Mouse (Mus musculus) CH12.LX (cell line): ENCODE data around the gene Hopx. TPM values are rescaled to one million over a fixed set of nuclear protein-coding genes. Genes with fewer than 3 reads are reported as not detected.

Experiments used
- DNase-seq: peaks from one replicate; pipeline ENCODE4 v3.0.0-alpha.2; 2013; ENCODE audit errors: extremely low read depth
- H3K27ac ChIP-seq: 2 replicates; pipeline ENCODE4 v1.5.1; 2012; ENCODE audit warnings: low read depth, mild to moderate bottlenecking, control low read depth, moderate library complexity; ENCODE audit not compliant: insufficient read depth
- H3K27me3 ChIP-seq: replicated peaks from 2 replicates; pipeline ENCODE3; 2012; ENCODE audit warnings: inconsistent platforms
- H3K36me3 ChIP-seq, 2 experiments: replicated peaks in 1 of 2; 2 replicates each; pipeline versions ENCODE3 to v1.6.1; 2012; ENCODE audit warnings: inconsistent platforms in 1 of 2, low read length in 1 of 2, mild to moderate bottlenecking in 1 of 2, mixed read lengths in 1 of 2, moderate library complexity in 1 of 2; ENCODE audit not compliant: control insufficient read depth in 1 of 2, insufficient read depth in 1 of 2
- H3K4me1 ChIP-seq, 2 experiments: 2 replicates each; pipeline ENCODE4 v1.6.1; 2012; ENCODE audit warnings: inconsistent platforms in 1 of 2, moderate library complexity in 1 of 2; ENCODE audit not compliant: insufficient read depth in 2 of 2, control insufficient read depth in 1 of 2
- H3K4me2 ChIP-seq: 2 replicates; pipeline ENCODE4 v1.6.1; 2012; ENCODE audit warnings: low read depth, mild to moderate bottlenecking, control low read depth; ENCODE audit not compliant: poor library complexity, insufficient read depth, severe bottlenecking
- H3K4me3 ChIP-seq, 3 experiments: fragments of 150-350 bp in 1 of 3; sonication (generic) in 1 of 3; replicated peaks in 1 of 3; 2 replicates each; pipeline versions ENCODE3 to v1.5.1; 2011 to 2012; ENCODE audit warnings: low read depth in 2 of 3, low read length in 2 of 3, mild to moderate bottlenecking in 2 of 3, moderate library complexity in 2 of 3, control low read depth in 1 of 3, improper control_type of control experiment in 1 of 3, inconsistent platforms in 1 of 3, mixed read lengths in 1 of 3; ENCODE audit not compliant: poor library complexity in 1 of 3
- H3K79me2 ChIP-seq: replicated peaks from 2 replicates; pipeline ENCODE4 v1.6.1; 2012; ENCODE audit warnings: mild to moderate bottlenecking, moderate library complexity; ENCODE audit not compliant: control insufficient read depth, poor library complexity, insufficient read depth, severe bottlenecking; ENCODE audit errors: extremely low read depth
- H3K9ac ChIP-seq: 2 replicates; pipeline ENCODE4 v1.6.1; 2012; ENCODE audit warnings: low read depth, mild to moderate bottlenecking, control low read depth, moderate library complexity; ENCODE audit not compliant: insufficient read depth
- H3K9me3 ChIP-seq: replicated peaks from 2 replicates; pipeline ENCODE3; 2012; ENCODE audit warnings: low read length, inconsistent platforms, mixed read lengths
- JUND ChIP-seq: conservative IDR thresholded peaks from 2 replicates; pipeline ENCODE4 v1.6.1; 2011; ENCODE audit warnings: low read depth, low read length, improper control_type of control experiment
- KAT2A ChIP-seq: IDR thresholded peaks from 2 replicates; pipeline ENCODE4 v1.6.1; 2012; ENCODE audit warnings: low read length, improper control_type of control experiment, inconsistent platforms; ENCODE audit not compliant: insufficient replicate concordance
- MAFK ChIP-seq: IDR thresholded peaks from 2 replicates; pipeline ENCODE4 v1.6.1; 2011; ENCODE audit warnings: low read length, improper control_type of control experiment; ENCODE audit not compliant: insufficient replicate concordance
- MAZ ChIP-seq: IDR thresholded peaks from 2 replicates; pipeline ENCODE4 v1.6.1; 2012; ENCODE audit warnings: low read depth, mild to moderate bottlenecking, inconsistent platforms, low read length, improper control_type of control experiment, moderate library complexity
- MXI1 ChIP-seq: IDR thresholded peaks from 2 replicates; pipeline ENCODE4 v1.6.1; 2011; ENCODE audit warnings: mild to moderate bottlenecking, low read depth, low read length, improper control_type of control experiment
- MYC ChIP-seq: IDR thresholded peaks from 2 replicates; pipeline ENCODE4 v1.6.1; 2011; ENCODE audit warnings: low read depth, mild to moderate bottlenecking, improper control_type of control experiment, low read length
- POLR2AphosphoS2 ChIP-seq: IDR thresholded peaks from 2 replicates; pipeline ENCODE4 v1.6.1; 2011; ENCODE audit warnings: low read depth, low read length, improper control_type of control experiment
- RAD21 ChIP-seq: IDR thresholded peaks from 2 replicates; pipeline ENCODE4 v1.6.1; 2011; ENCODE audit warnings: low read depth, mild to moderate bottlenecking, low read length, improper control_type of control experiment, moderate library complexity
- SIN3A ChIP-seq: IDR thresholded peaks from 2 replicates; pipeline ENCODE4 v1.6.1; 2012; ENCODE audit warnings: low read length, improper control_type of control experiment, inconsistent platforms
- TCF12 ChIP-seq: IDR thresholded peaks from 2 replicates; pipeline ENCODE4 v1.6.1; 2014; ENCODE audit warnings: low read depth, mild to moderate bottlenecking, inconsistent platforms, low read length, improper control_type of control experiment
- UBTF ChIP-seq: IDR thresholded peaks from 2 replicates; pipeline ENCODE4 v1.6.1; 2012; ENCODE audit warnings: low read depth, mild to moderate bottlenecking, inconsistent platforms, low read length, improper control_type of control experiment, moderate library complexity
- USF1 ChIP-seq: IDR thresholded peaks from 2 replicates; pipeline ENCODE4 v1.6.1; 2014; ENCODE audit warnings: low read depth, mild to moderate bottlenecking, inconsistent platforms, low read length, improper control_type of control experiment
- ZC3H11A ChIP-seq: IDR thresholded peaks from 2 replicates; pipeline ENCODE4 v1.6.1; 2012; ENCODE audit warnings: low read depth, mild to moderate bottlenecking, inconsistent platforms, low read length, improper control_type of control experiment
- ZMIZ1 ChIP-seq: IDR thresholded peaks from 2 replicates; pipeline ENCODE4 v1.6.1; 2012; ENCODE audit warnings: low read depth, mild to moderate bottlenecking, inconsistent platforms, low read length, improper control_type of control experiment
- ZNF384 ChIP-seq: IDR thresholded peaks from 2 replicates; pipeline ENCODE4 v1.6.1; 2012; ENCODE audit warnings: low read depth, low read length, improper control_type of control experiment, inconsistent platforms
- dilution Hi-C: fragments of 300-500 bp; cut with MboI; formaldehyde crosslinking; loops from 2 replicates; pipeline ENCODE4 v1.14.3; 2020; ENCODE audit warnings: low sequenced_read_pairs; ENCODE audit not compliant: extremely low pct_unique_long_range_greater_than_20kb, extremely low pct_ligation_motif_present
- in situ Hi-C: fragments of 300-500 bp; cut with MboI; formaldehyde crosslinking; loops from 3 replicates; pipeline ENCODE4 v1.14.3; 2019; ENCODE audit warnings: low sequenced_read_pairs, low pct_ligation_motif_present, low pct_unique_long_range_greater_than_20kb, mixed read lengths
- polyA plus RNA-seq: library from polyadenylated mRNA; unstranded; fragments of >175 nt; gene quantifications from 2 replicates; pipeline ENCODE4 v1.2.1, GENCODE M21; 2012; ENCODE audit warnings: low read depth; ENCODE audit not compliant: insufficient read length
- total RNA-seq, 2 experiments: library from RNA; depleted of rRNA; stranded (reverse); fragments of 300-350 nt in 1 of 2; fragments of >200 nt in 1 of 2; gene quantifications; 2 replicates each; pipeline ENCODE4 v1.2.3; 2012 to 2014

Hopx gene
- total and polyA plus RNA-seq, 3 experiments: 15.1 to 26.4 (median 20.0) TPM

DNA sequence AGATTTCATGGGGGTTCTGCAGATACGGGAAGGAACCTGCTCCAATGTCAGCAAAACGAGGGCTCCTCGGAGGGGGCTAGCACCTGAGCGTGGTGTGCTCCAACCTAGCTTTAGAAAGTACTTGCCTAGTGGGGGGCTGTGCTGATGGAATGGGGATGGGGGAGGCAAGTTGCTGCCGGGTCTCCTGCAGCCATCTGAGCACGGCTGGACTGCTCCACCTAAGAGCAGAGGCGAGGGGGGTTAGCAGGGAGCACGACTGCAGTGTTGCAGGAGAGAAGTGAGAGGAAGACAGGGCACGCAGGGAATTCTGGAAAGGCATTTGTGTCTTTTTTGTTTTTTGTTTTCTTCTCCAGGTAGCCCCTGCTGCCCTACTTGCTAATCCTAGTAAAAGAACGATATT lies 54.6 kb downstream of the Hopx start:
- dilution Hi-C loops (no loop called here), in situ Hi-C loops (no loop called here)
- no peak for TF ChIP-seq RAD21
- no peak for TF ChIP-seq KAT2A
- no peak for TF ChIP-seq MYC
- TF ChIP-seq ZC3H11A: no peak
- no peak for TF ChIP-seq TCF12
- no peak for TF ChIP-seq MAZ
- H3K9me3 ChIP-seq: no peaks in the 10 kb centered on the region
- no peak for DNase-seq
- no peaks in the 10 kb centered on the region for H3K27me3 ChIP-seq
- no peaks in the 10 kb centered on the region for H3K79me2 ChIP-seq
- no peaks in the 10 kb centered on the region for H3K4me1 ChIP-seq
- no peak overlapping the region for H3K9ac ChIP-seq
- H3K4me3 ChIP-seq: no peak overlapping the region
- no peak overlapping the region for H3K4me2 ChIP-seq
- no peak overlapping the region for H3K27ac ChIP-seq
- H3K36me3 ChIP-seq: no peaks in the 10 kb centered on the region

DNA sequence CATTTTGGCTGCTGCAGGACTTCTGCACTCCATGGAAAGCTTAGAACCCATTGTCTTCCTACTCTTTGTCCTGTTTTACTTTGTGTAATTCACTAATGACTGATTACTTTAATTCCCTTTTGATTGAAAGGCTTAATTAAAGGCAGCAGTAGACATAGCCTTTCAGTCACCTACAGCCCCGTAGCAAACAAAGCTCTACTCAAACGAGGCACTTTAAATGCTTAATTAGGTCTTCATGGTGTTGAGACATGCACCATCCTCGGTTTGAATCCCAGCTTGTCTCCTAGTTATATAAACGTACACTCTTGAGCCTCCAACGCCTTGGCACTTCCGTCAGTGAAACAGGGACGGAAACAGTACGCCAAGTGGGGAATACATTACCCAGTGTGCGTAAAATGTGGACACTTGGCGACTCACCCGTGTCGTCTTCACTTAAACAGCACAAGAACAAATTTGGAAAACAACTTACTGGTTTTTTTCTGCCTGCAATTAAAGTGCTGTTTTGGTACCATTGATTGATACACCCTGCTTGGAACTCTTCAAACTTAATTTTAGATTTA lies 58.0 kb downstream of the Hopx start:
- H3K4me3 ChIP-seq: no peak overlapping the region
- DNase-seq: no peak
- no peak overlapping the region for H3K4me2 ChIP-seq
- no peaks in the 10 kb centered on the region for H3K79me2 ChIP-seq
- dilution Hi-C loops (no loop called here), in situ Hi-C loops (no loop called here)
- no peak overlapping the region for H3K27ac ChIP-seq
- TF ChIP-seq UBTF (no peak), POLR2AphosphoS2 (no peak), JUND (no peak), MAZ (no peak), ZMIZ1 (no peak), MAFK (no peak), MXI1 (no peak)
- no peak overlapping the region for H3K9ac ChIP-seq
- no peaks in the 10 kb centered on the region for H3K36me3 ChIP-seq
- no peaks in the 10 kb centered on the region for H3K9me3 ChIP-seq
- H3K27me3 ChIP-seq: no peaks in the 10 kb centered on the region
- no peaks in the 10 kb centered on the region for H3K4me1 ChIP-seq

DNA sequence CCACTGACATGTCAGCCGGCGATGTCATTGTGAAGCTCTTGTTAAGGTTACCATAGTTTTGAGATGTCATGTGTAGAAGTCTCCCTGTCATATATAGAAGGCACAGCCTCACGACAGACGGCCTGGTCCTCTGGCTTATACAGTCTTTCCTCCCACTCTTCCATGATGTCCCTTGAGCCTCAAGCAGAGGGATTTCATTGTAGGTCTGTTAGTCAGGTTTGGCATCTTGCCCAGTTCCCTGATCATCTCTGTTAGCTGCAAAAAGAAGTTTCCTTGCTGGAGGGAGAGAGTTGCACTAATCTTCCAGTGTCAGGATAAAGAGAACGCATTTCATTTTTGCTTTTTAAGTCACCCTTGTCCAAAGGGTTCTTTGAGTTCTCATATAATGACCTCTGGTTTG lies 62.3 kb downstream of the Hopx start:
- no peak for DNase-seq
- in situ Hi-C loops: no loop called here
- no peak overlapping the region for H3K9ac ChIP-seq
- no peak overlapping the region for H3K4me2 ChIP-seq
- H3K79me2 ChIP-seq: no peaks in the 10 kb centered on the region
- dilution Hi-C loops: no loop called here
- no peak overlapping the region for H3K27ac ChIP-seq
- H3K4me3 ChIP-seq: no peak overlapping the region
- H3K9me3 ChIP-seq: no peaks in the 10 kb centered on the region
- TF ChIP-seq SIN3A: no peak
- no peak for TF ChIP-seq ZNF384
- TF ChIP-seq USF1: no peak
- peaks cover under 1% of the 10 kb centered on the region in 2 experiments; a peak in 2 of 4 replicates for H3K4me1 ChIP-seq
- H3K27me3 ChIP-seq: no peaks in the 10 kb centered on the region
- H3K36me3 ChIP-seq: no peaks in the 10 kb centered on the region
